Mouse (Mus musculus): Measurements from ENCODE around the gene Spata18.

Spata18 gene

DNA sequence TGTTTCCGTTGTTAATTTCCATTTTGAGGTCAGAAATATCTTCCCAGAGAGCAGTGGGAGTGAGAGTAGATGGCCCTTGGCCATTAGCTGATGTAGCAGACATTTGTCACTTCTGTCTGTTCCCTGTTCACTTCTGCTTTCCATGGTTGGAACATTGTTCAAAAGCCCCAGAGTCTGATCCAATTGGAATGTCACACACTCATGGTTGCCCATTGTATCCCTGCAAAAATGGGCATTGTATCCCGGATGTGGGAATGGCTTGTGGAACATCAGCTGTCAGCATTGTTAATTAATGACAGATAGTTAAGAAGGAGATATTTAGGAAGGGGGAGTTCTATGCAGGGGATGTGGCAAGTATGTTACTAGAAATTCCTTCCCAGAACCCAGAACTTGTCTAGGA lies 65.8 kb downstream of the Spata18 start:
- DNase-seq (ENCODE audit: low spot score) = no peak

DNA sequence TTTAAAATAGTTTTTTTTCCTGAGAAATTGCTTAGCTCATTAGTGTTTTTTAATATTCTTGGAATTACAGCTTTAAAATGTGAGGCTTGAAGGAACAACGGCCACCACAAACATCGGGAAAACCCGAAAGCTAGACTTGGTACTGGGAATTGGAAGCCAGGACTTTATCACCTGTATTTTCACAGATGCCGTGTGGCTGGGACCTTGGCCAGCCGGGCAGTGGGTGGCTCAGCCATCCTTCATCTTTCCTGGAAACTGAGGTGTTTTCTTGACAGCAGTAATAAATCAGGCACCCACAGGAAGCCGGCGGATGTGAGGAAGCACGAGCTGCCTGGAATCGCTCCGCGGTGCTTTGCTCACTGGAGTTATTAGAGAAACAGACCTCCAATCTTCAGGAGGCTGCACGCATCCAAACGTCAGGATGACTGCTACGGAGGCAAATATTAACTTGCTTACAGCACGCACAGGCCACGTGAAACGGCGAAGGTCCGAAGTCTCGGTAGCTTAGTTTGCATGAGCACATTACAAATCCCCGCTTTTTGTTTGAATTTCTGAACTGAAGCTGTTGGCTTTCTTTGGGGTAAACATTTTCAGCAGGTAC lies 70.6 kb downstream of the Spata18 start:
- DNase-seq (ENCODE audit: low spot score) = no peak

DNA sequence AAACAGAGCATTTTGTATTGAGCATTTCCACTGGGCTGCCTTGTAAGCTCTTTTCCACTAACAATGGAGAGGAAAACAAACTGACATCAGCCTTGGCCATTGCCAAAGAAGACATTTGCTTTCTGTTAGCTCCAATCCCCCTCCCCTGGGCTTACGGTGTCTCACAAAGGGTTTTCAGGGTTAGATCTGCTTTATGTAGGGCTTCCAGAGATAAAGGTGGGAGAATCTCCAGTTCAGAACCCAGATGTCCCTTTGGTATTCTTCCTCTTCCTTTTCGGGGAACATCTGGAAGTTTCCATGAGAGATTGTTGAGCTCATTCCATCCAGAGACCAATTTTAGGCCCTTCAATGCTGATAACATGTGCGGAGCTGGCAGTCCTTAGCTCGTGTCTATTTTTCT lies 74.8 kb downstream of the Spata18 start:
- no peak for DNase-seq (ENCODE audit: low spot score)

DNA sequence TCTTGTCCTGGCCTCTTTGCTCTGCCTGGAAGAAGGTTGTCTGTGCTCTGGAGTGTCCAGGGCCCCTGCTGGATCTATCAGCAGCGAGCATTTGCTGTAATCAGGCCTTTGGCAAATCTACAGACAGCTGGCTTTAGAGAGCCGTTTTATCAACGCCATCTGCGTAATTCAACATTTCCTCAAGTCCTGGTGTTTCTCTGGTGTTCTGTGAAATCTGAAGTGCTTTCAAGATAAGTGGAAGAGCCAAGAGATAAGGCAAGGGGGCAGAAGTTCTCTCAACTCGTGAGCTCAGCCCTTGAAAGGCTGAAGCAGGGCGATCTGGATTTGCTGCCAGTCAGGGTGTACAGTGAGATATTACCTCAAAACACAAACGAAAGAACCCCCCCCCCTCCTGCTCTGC lies 77.5 kb downstream of the Spata18 start:
- DNase-seq (ENCODE audit: low spot score) = no peak
